Mouse (Mus musculus) heart, embryonic 13.5 days (tissue): Measurements from ENCODE around the gene Mblac2. TPM values are rescaled to one million over a fixed set of nuclear protein-coding genes. Genes with fewer than 3 reads are reported as not detected.

ENCODE experiments used
- ATAC-seq: fragments of 200-750 bp; cut with Nextera tagmentation; 2 replicates; pipeline ENCODE4 v1.8.0; 2017; ENCODE audit warnings: moderate TSS enrichment; ENCODE audit not compliant: insufficient number of reproducible peaks, low FRiP score, low TSS enrichment; ENCODE audit errors: extremely low read depth
- H3K27ac ChIP-seq: fragments of 300-500 bp; sonication (generic); replicated peaks from 2 replicates; pipeline ENCODE4 v1.5.1; 2015; ENCODE audit warnings: moderate library complexity, mild to moderate bottlenecking, inconsistent platforms
- H3K27me3 ChIP-seq: fragments of 300-500 bp; sonication (generic); replicated peaks from 2 replicates; pipeline ENCODE4 v1.6.1; 2015; ENCODE audit warnings: mild to moderate bottlenecking, inconsistent platforms
- H3K36me3 ChIP-seq: fragments of 300-500 bp; sonication (generic); 2 replicates; pipeline ENCODE4 v1.6.1; 2015; ENCODE audit warnings: mild to moderate bottlenecking, inconsistent platforms
- H3K4me1 ChIP-seq: fragments of 300-500 bp; sonication (generic); 2 replicates; pipeline ENCODE4 v1.6.1; 2015; ENCODE audit warnings: inconsistent platforms
- H3K4me2 ChIP-seq: fragments of 300-500 bp; sonication (generic); 2 replicates; pipeline ENCODE4 v1.6.1; 2015; ENCODE audit warnings: inconsistent platforms, mild to moderate bottlenecking, moderate library complexity
- H3K4me3 ChIP-seq: fragments of 300-500 bp; sonication (generic); 2 replicates; pipeline ENCODE4 v1.5.1; 2015; ENCODE audit warnings: moderate library complexity, mild to moderate bottlenecking, inconsistent platforms
- H3K9ac ChIP-seq: fragments of 300-500 bp; sonication (generic); 2 replicates; pipeline ENCODE4 v1.6.1; 2015; ENCODE audit warnings: inconsistent platforms, mild to moderate bottlenecking, moderate library complexity
- H3K9me3 ChIP-seq: fragments of 300-500 bp; sonication (generic); 2 replicates; pipeline ENCODE4 v1.6.1; 2016; ENCODE audit warnings: inconsistent platforms
- WGBS: fragments of 180-500 bp; shearing (Covaris S2); methylation state at CpG from one replicate; pipeline ENCODE4 v1.1.7; 2015; ENCODE audit warnings: mixed read lengths; 5-methylcytosine and 5-hydroxymethylcytosine counted together
- polyA plus RNA-seq: library from polyadenylated mRNA; unstranded; fragments of >200 nt; fragmentation: Nextera tagmentation; extraction: Ambion mirVana; gene quantifications from 2 replicates; pipeline ENCODE4 v1.2.1, GENCODE M21; 2015

Mblac2 gene
- polyA plus RNA-seq, 1 experiment from 2014 or later: 4.7 TPM

- peak overlapping the region; percentile 95 for H3K9ac ChIP-seq
- 41% methylated on average over 9 of the region's 9 CpGs for WGBS
- H3K9me3 ChIP-seq: no peaks in the 10 kb centered on the region
- H3K4me1 ChIP-seq: peaks cover 25% of the 10 kb centered on the region
- peak overlapping the region; percentile 81 for H3K4me2 ChIP-seq
- no peak for ATAC-seq
- H3K36me3 ChIP-seq: peaks cover 10% of the 10 kb centered on the region
- H3K27me3 ChIP-seq: no peaks in the 10 kb centered on the region
- peak overlapping the region; percentile 74 for H3K4me3 ChIP-seq
- peak overlapping the region; percentile 99 for H3K27ac ChIP-seq
Observed at GRCm38 (mm10) chr13:81782475-81782874, 71.3 kb downstream of the Mblac2 start.

DNA sequence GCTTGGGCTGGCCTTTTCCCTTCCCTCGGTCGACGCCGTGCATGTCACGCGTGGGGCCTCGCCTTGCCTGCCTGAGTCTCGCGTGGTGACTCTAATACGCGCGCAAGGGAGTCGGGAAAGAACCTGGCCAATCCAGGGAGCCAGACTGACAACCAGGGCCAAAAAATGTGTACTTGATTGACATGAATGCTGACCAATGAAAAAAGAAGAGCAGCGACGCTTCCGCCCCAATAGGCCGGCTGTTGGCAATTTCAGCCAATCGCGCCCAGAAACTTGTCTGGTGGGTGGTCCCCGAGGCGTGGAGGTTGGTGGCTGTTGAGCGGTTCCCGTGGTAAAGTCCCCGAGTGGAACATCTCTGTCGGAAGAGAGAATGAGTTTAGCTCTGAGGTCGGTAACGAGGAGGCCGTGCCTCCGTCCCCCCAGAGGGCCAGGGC, 71.8 kb downstream of the Mblac2 start, which contains the start of gene Cetn3:
Cetn3 (plus strand) TSS at position 107 of the 434 bp plus-strand sequence.
- no peaks in the 10 kb centered on the region for H3K27me3 ChIP-seq
- H3K9ac ChIP-seq: peak within 1 kb of the TSS; percentile 95
- WGBS: 0% methylated on average over 29 of the region's 29 CpGs
- no peaks in the 10 kb centered on the region for H3K9me3 ChIP-seq
- H3K4me1 ChIP-seq: peaks cover 25% of the 10 kb centered on the region
- peaks cover 14% of the 10 kb centered on the region for H3K36me3 ChIP-seq
- peak within 1 kb of the TSS; percentile 99 for H3K27ac ChIP-seq
- H3K4me2 ChIP-seq: peak within 1 kb of the TSS; percentile 81
- peak; percentile 85 for ATAC-seq
- peak within 1 kb of the TSS; percentile 74 for H3K4me3 ChIP-seq

- Histone ChIP-seq H3K4me1 (peaks cover 25% of the 10 kb centered on the region), H3K27ac (peak overlapping the region; percentile 99), H3K36me3 (peaks cover 20% of the 10 kb centered on the region), H3K9me3 (no peaks in the 10 kb centered on the region), H3K27me3 (no peaks in the 10 kb centered on the region), H3K4me3 (peak overlapping the region; percentile 74), H3K4me2 (peak overlapping the region; percentile 81), H3K9ac (peak overlapping the region; percentile 95)
- peak; percentile 98 for ATAC-seq
- WGBS: under 1% methylated on average over 62 of the region's 62 CpGs
Observed at GRCm38 (mm10) chr13:81783405-81784342, 72.5 kb downstream of the Mblac2 start.

DNA sequence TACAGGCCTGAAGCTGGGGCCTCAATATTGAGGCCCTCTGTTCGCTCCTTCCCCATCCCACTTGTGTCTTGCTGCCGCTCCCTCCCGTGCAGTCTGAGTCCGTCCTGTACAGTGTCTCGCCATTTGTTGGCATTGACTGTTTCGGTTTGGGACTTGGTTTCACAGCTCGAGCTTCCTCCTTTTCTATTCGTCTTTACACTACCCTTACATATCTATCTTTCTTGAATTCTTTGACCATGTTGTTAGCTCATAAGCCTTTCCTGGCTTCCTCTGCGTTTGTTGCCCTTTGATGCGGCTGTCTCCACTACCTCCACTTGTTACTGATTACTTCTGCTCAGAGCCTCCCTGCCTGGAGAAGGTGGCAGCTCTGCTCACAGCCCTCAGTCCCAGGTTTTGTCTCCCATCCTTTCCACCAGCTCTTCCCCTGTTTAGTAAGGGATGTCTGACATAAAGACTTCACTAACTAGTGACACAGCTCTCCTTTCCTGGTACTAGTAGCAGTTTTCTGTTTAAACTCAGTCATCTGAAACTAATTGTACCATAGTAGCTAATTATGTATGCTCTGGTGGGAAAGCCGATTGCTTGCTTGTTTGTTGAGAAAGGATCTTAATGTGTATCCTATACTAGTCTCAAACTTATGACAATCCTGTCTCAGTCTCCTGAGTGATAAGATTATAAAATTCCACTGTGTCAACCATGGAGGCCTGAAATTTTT, 74.8 kb downstream of the Mblac2 start:
- H3K27me3 ChIP-seq: no peaks in the 10 kb centered on the region
- H3K36me3 ChIP-seq: peaks cover 33% of the 10 kb centered on the region
- H3K9ac ChIP-seq: peak overlapping the region; percentile 33; the same call in 1 of the 2 replicates
- WGBS: 70% methylated on average over 11 of the region's 11 CpGs
- H3K4me2 ChIP-seq: no peak overlapping the region
- no peak overlapping the region for H3K4me3 ChIP-seq
- no peak for ATAC-seq
- no peak overlapping the region for H3K27ac ChIP-seq
- peaks cover 25% of the 10 kb centered on the region for H3K4me1 ChIP-seq
- H3K9me3 ChIP-seq: no peaks in the 10 kb centered on the region

DNA sequence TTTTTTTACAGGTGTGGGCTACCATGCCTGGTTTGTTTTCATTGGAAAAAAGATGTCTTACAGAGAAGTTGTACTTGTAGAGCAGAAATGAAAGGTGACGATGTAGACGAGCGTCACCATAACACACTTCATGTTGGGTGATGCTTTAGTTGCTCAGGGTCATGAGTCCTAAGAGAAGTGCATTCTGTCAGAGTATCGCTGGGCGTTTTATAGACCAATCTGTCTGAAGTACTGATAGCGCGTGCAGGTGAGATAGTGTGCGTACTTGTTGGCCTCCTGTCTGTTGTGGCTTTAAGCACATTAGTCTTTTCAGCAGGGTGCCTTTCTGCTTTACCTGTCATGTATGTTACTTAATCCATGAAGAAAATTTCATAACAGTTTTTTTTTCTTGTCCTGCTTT, 79.0 kb downstream of the Mblac2 start:
- no peaks in the 10 kb centered on the region for H3K9me3 ChIP-seq
- peaks cover 50% of the 10 kb centered on the region for H3K36me3 ChIP-seq
- H3K4me1 ChIP-seq: peaks cover 21% of the 10 kb centered on the region
- H3K4me3 ChIP-seq: no peak overlapping the region
- H3K9ac ChIP-seq: no peak overlapping the region
- H3K27me3 ChIP-seq: no peaks in the 10 kb centered on the region
- H3K27ac ChIP-seq: no peak overlapping the region
- 89% methylated on average over 8 of the region's 8 CpGs for WGBS
- no peak for ATAC-seq
- H3K4me2 ChIP-seq: no peak overlapping the region

DNA sequence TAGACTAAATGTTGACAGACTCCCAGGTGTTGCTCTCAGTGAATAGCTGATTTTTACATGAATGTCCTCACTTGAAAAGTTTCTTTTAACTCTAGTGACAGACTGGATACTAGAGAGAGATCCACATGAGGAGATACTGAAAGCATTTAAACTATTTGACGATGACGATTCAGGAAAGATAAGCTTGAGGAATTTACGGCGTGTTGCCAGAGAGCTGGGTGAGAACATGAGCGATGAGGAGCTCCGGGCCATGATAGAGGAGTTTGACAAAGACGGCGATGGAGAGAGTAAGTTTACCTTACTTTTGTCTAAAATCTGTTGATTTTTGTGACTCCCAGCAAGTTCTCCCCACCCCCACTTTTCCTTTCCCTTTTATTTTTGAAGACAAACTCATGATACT, 80.7 kb downstream of the Mblac2 start:
- H3K9me3 ChIP-seq: no peaks in the 10 kb centered on the region
- H3K4me2 ChIP-seq: no peak overlapping the region
- no peaks in the 10 kb centered on the region for H3K27me3 ChIP-seq
- H3K27ac ChIP-seq: no peak overlapping the region
- no peak for ATAC-seq
- no peak overlapping the region for H3K9ac ChIP-seq
- H3K4me3 ChIP-seq: no peak overlapping the region
- 24% methylated on average over 8 of the region's 8 CpGs for WGBS
- peaks cover 12% of the 10 kb centered on the region for H3K4me1 ChIP-seq
- peaks cover 49% of the 10 kb centered on the region for H3K36me3 ChIP-seq

DNA sequence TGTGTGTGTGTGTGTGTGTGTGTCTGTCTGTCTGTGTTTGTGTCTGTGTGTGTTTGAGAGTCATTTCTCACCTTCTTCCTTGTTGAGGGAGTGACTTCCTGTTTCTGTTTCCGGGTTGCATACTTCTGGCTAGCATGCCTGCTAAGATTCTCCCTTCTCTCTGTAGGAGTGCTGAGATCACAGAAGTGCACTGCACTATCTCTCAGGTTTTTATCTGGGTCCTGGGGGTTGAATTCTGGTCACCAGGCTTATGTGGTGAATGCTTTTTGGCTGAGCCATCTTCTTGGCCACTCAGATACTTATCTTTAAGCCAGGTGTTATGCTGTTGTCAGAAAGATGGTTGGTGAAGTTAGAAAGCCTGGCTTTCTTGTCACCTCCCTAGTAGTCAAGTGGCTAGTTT, 82.7 kb downstream of the Mblac2 start:
- Histone ChIP-seq H3K4me3 (no peak overlapping the region), H3K27me3 (no peaks in the 10 kb centered on the region), H3K4me1 (peaks cover 12% of the 10 kb centered on the region), H3K27ac (no peak overlapping the region), H3K9me3 (no peaks in the 10 kb centered on the region), H3K4me2 (no peak overlapping the region), H3K9ac (no peak overlapping the region), H3K36me3 (peaks cover 37% of the 10 kb centered on the region)
- ATAC-seq: no peak
- WGBS: 0% methylated on average over 1 of the region's 1 CpGs

DNA sequence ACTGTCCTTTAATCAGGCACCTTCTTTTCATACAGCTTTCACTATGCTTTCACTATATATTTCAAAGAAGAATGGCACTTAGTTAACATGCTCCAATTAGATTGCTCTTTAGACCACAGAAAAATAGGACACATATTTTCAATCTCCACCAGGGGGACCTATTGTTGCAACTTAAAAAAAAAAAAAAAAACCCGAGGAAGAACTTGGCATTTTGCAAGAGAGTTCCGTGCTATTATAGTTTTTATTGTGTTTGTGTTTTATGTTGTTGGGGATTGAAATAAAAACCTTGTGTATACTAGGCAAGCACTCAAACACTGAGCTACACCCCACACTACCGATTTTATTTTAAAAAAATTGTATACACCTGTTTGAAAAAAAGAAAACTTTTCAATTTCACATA, 90.0 kb downstream of the Mblac2 start:
- WGBS: 33% methylated on average over 3 of the region's 3 CpGs
- Histone ChIP-seq H3K4me2 (peak overlapping the region; percentile 40; the same call in 1 of the 2 replicates), H3K27ac (no peak overlapping the region), H3K27me3 (no peaks in the 10 kb centered on the region), H3K4me3 (no peak overlapping the region), H3K9ac (no peak overlapping the region), H3K4me1 (peaks cover 7% of the 10 kb centered on the region; the same call in 1 of the 2 replicates), H3K36me3 (peaks cover 2% of the 10 kb centered on the region; the same call in 1 of the 2 replicates), H3K9me3 (no peaks in the 10 kb centered on the region)
- no peak for ATAC-seq

Other genes with a start within 250 kb of the Mblac2 start
- gene Adgrv1, start 78.2 kb upstream of the Mblac2 start, polyA plus RNA-seq: 0.66 and 0.99 TPM in 2 replicates
- gene Lysmd3, start 53.7 kb upstream of the Mblac2 start, polyA plus RNA-seq: 20.7 and 20.8 TPM in 2 replicates
- 15.2 and 17.6 TPM in 2 replicates for gene Polr3g, start 328 bp upstream of the Mblac2 start, polyA plus RNA-seq
- 162 and 175 TPM in 2 replicates for gene Cetn3, start 71.7 kb downstream of the Mblac2 start, polyA plus RNA-seq